Mouse (Mus musculus): ENCODE measurements at regions not wholly inside any gene's neighbourhood (a gene's known extent, or its start where the extent isn't known, plus 50 kb on each side); places are given as distances from the start of the nearest gene placed in this dataset.

DNA sequence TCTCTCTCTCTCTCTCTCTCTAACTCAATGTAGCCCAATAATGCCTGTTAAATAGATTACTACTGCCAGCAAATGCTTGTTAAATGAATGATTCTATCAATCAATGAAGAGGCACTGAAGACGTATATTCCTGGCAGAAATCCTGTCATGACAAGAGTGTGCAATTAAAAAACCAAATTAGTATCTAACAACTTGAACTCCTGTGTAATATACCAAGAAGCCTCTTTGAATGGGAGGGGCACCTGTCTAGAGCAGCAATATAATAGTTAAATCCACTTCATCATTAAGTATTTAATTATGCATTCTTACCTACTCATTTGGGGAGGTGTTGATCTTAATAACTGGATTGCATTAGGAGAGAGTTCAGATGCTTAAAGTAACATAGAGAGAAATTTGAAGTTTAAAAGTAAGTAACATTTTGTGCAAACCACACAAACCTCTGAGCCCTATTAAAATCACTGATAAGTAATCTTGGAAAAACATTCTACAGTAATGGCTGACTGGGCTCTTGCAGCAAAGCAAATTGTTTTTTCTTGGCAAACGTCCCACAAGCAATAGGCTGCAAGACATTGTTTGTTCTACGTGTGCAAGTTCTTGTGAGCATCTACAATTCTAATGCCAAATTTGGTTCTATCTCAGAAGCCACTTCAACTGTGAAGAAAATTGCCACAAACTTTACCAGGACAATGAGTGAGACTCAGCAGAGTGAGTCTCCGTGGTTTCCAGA lies 719.7 kb upstream of the Cited2 start:
- Histone ChIP-seq H3K9ac (ENCODE audit: low read depth, low read length) (no peak overlapping the region), H3K27me3 (ENCODE audit: control insufficient read depth, insufficient read depth, low read length) (no peaks in the 10 kb centered on the region), H3K36me3 (ENCODE audit: control insufficient read depth, insufficient read depth, low read length) (no peaks in the 10 kb centered on the region), H3K79me2 (ENCODE audit: control insufficient read depth, insufficient read depth, low read length) (no peaks in the 10 kb centered on the region), H3K4me3 (ENCODE audit: insufficient read depth, low read depth, low read length) (no peak overlapping the region), H3K27ac (replicated peaks; ENCODE audit: insufficient read depth, low read depth, low read length) (no peak overlapping the region), H3K4me1 (ENCODE audit: control insufficient read depth, insufficient read depth, low read length) (no peaks in the 10 kb centered on the region; the same call in 1 of the 2 replicates)
- WGBS, result 56% methylated on average over 4 of the region's 4 CpGs
- no peak for TF ChIP-seq CTCF (IDR thresholded peaks at IDR 0.05; ENCODE audit: low read depth, low read length)
- TF ChIP-seq POLR2A (IDR thresholded peaks at IDR 0.05; ENCODE audit: extremely low read depth, insufficient read depth, low read length), result no peak
- DNase-seq (ENCODE audit: extremely low read depth, low read depth, low spot score), result peak; percentile 5

DNA sequence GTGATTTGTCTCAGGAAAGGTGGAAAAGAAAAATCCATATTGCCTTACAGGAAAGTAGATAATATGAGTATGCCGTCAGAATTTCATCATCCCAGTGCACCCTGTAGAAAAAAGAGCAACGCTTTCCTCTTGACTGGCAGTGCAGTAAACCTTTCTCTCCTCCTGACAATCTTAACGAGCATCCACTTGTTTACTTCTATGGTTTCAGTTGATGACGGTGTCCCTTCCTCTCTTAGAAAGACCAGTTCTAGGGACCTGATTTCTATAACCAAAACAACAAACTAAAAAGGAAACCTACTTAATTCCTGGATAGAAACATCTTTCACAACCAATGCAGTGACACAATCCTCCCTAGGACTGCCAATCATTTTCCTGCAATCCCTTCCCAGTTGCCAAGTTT lies 714.3 kb upstream of the Cited2 start:
- no peak for TF ChIP-seq POLR2A (IDR thresholded peaks at IDR 0.05; ENCODE audit: extremely low read depth, insufficient read depth, low read length)
- no peak for TF ChIP-seq CTCF (IDR thresholded peaks at IDR 0.05; ENCODE audit: low read depth, low read length)
- Histone ChIP-seq H3K4me3 (ENCODE audit: insufficient read depth, low read depth, low read length) (no peak overlapping the region), H3K27ac (replicated peaks; ENCODE audit: insufficient read depth, low read depth, low read length) (no peak overlapping the region), H3K4me1 (ENCODE audit: control insufficient read depth, insufficient read depth, low read length) (no peaks in the 10 kb centered on the region), H3K27me3 (ENCODE audit: control insufficient read depth, insufficient read depth, low read length) (no peaks in the 10 kb centered on the region), H3K79me2 (ENCODE audit: control insufficient read depth, insufficient read depth, low read length) (no peaks in the 10 kb centered on the region), H3K9ac (ENCODE audit: low read depth, low read length) (no peak overlapping the region), H3K36me3 (ENCODE audit: control insufficient read depth, insufficient read depth, low read length) (no peaks in the 10 kb centered on the region)
- DNase-seq (ENCODE audit: extremely low read depth, low read depth, low spot score), result no peak
- 83% methylated on average over 4 of the region's 4 CpGs for WGBS

DNA sequence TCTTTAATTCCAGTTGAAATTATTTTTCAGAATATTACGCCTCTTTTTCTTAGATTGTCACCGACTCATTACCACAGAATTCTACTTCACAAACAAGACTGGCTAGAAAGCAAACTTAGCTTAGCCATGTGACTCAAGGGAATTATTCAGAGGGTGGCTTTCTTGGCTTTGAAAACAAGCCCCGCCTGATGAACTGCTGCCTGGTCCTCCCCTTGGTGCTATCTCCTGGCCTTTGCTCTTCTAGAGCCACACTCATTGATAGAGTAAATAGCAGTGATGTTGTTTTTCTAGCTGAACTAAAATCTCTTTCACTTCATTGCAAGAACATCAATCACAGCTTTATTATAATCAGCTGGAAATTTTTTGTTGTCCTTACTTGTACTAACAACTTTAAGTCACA lies 713.0 kb upstream of the Cited2 start:
- no peak overlapping the region for H3K4me3 ChIP-seq (ENCODE audit: insufficient read depth, low read depth, low read length)
- H3K9ac ChIP-seq (ENCODE audit: low read depth, low read length), result no peak overlapping the region
- no peaks in the 10 kb centered on the region for H3K27me3 ChIP-seq (ENCODE audit: control insufficient read depth, insufficient read depth, low read length)
- peak; percentile 57 for DNase-seq (ENCODE audit: extremely low read depth, low read depth, low spot score)
- WGBS, result 43% methylated on average over 3 of the region's 3 CpGs
- H3K79me2 ChIP-seq (ENCODE audit: control insufficient read depth, insufficient read depth, low read length), result no peaks in the 10 kb centered on the region
- no peak overlapping the region for H3K27ac ChIP-seq (replicated peaks; ENCODE audit: insufficient read depth, low read depth, low read length)
- no peaks in the 10 kb centered on the region for H3K4me1 ChIP-seq (ENCODE audit: control insufficient read depth, insufficient read depth, low read length)
- H3K36me3 ChIP-seq (ENCODE audit: control insufficient read depth, insufficient read depth, low read length), result no peaks in the 10 kb centered on the region
- TF ChIP-seq CTCF (IDR thresholded peaks at IDR 0.05; ENCODE audit: low read depth, low read length) (no peak), POLR2A (IDR thresholded peaks at IDR 0.05; ENCODE audit: extremely low read depth, insufficient read depth, low read length) (no peak)

DNA sequence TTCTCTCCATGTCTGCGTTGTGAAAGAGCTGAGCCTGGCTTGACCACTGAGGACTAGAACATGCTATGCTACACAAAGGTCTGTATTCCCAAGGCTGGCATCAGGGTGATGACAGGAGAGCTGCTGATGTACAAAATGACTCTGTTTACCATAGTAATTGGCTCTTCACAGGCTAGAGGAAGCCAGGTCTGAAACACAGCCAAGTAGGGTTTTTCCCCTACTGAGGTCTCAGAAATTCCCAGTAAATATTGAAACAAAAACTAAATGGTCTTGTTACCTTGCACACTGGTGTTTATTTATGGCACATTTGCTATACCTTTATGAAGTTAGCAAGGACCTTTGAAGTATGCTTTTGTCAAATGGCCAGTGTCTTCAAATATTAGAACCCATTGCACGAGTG lies 711.1 kb upstream of the Cited2 start:
- WGBS, result 61% methylated on average over 2 of the region's 2 CpGs
- DNase-seq (ENCODE audit: extremely low read depth, low read depth, low spot score), result peak; percentile 21
- Histone ChIP-seq H3K36me3 (ENCODE audit: control insufficient read depth, insufficient read depth, low read length) (no peaks in the 10 kb centered on the region), H3K9ac (ENCODE audit: low read depth, low read length) (no peak overlapping the region), H3K4me3 (ENCODE audit: insufficient read depth, low read depth, low read length) (no peak overlapping the region), H3K27me3 (ENCODE audit: control insufficient read depth, insufficient read depth, low read length) (no peaks in the 10 kb centered on the region), H3K27ac (replicated peaks; ENCODE audit: insufficient read depth, low read depth, low read length) (no peak overlapping the region), H3K79me2 (ENCODE audit: control insufficient read depth, insufficient read depth, low read length) (no peaks in the 10 kb centered on the region), H3K4me1 (ENCODE audit: control insufficient read depth, insufficient read depth, low read length) (no peaks in the 10 kb centered on the region)
- TF ChIP-seq CTCF (IDR thresholded peaks at IDR 0.05; ENCODE audit: low read depth, low read length) (no peak), POLR2A (IDR thresholded peaks at IDR 0.05; ENCODE audit: extremely low read depth, insufficient read depth, low read length) (no peak)

DNA sequence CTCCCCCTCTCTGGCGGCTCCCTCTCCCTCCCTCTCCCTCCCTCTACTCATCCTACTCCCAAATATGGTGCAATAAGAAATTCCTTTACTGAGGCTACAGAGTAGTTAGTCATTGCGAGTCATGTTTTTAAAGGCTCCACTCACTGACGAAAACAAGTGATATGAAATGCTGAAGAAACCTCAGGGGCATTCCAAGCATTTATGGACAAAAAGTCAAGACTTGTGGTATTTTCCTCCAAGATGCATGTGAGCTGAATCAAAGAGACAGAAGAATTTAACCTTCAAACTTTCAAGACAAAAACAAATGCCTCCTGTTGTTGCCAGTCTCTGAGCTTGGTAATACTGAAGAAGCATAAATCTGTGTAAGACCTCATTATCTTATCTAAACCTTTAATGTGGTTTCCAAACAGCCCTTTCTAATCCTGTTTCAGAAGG lies 710.5 kb upstream of the Cited2 start:
- WGBS, result 71% methylated on average over 3 of the region's 3 CpGs
- TF ChIP-seq POLR2A (IDR thresholded peaks at IDR 0.05; ENCODE audit: extremely low read depth, insufficient read depth, low read length) (no peak), CTCF (IDR thresholded peaks at IDR 0.05; ENCODE audit: low read depth, low read length) (no peak)
- Histone ChIP-seq H3K27ac (replicated peaks; ENCODE audit: insufficient read depth, low read depth, low read length) (no peak overlapping the region), H3K9ac (ENCODE audit: low read depth, low read length) (no peak overlapping the region), H3K36me3 (ENCODE audit: control insufficient read depth, insufficient read depth, low read length) (no peaks in the 10 kb centered on the region), H3K79me2 (ENCODE audit: control insufficient read depth, insufficient read depth, low read length) (no peaks in the 10 kb centered on the region), H3K27me3 (ENCODE audit: control insufficient read depth, insufficient read depth, low read length) (no peaks in the 10 kb centered on the region), H3K4me3 (ENCODE audit: insufficient read depth, low read depth, low read length) (no peak overlapping the region), H3K4me1 (ENCODE audit: control insufficient read depth, insufficient read depth, low read length) (no peaks in the 10 kb centered on the region)
- peak; percentile 7 for DNase-seq (ENCODE audit: extremely low read depth, low read depth, low spot score)

DNA sequence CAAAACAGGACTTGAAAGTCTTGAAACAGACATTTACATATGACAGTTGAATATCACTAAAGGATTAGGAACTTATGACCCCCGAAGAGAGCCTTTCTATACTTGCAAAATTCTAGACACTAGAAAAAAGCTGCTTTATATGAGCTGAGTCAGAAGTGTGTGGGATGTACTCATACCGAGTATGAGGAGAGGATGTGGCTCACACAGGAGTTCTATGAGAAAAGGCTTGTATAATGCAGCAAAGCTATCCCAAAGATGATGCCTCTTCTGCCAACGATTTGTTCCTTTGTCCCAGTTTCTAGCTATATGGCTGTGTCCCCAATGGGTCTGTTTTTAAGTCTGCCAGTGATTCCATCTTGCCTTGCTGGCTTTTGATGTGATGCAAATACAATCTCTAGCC lies 708.2 kb upstream of the Cited2 start:
- no peak overlapping the region for H3K9ac ChIP-seq (ENCODE audit: low read depth, low read length)
- TF ChIP-seq CTCF (IDR thresholded peaks at IDR 0.05; ENCODE audit: low read depth, low read length), result no peak
- TF ChIP-seq POLR2A (IDR thresholded peaks at IDR 0.05; ENCODE audit: extremely low read depth, insufficient read depth, low read length), result no peak
- H3K79me2 ChIP-seq (ENCODE audit: control insufficient read depth, insufficient read depth, low read length), result no peaks in the 10 kb centered on the region
- no peak for DNase-seq (ENCODE audit: extremely low read depth, low read depth, low spot score)
- no peaks in the 10 kb centered on the region for H3K36me3 ChIP-seq (ENCODE audit: control insufficient read depth, insufficient read depth, low read length)
- H3K4me1 ChIP-seq (ENCODE audit: control insufficient read depth, insufficient read depth, low read length), result no peaks in the 10 kb centered on the region
- H3K4me3 ChIP-seq (ENCODE audit: insufficient read depth, low read depth, low read length), result no peak overlapping the region
- WGBS, result 88% methylated on average over 3 of the region's 3 CpGs
- no peaks in the 10 kb centered on the region for H3K27me3 ChIP-seq (ENCODE audit: control insufficient read depth, insufficient read depth, low read length)
- H3K27ac ChIP-seq (replicated peaks; ENCODE audit: insufficient read depth, low read depth, low read length), result no peak overlapping the region
